Mouse (Mus musculus): ENCODE measurements around the gene Tex45. TPM values are rescaled to one million over a fixed set of nuclear protein-coding genes. Genes with fewer than 3 reads are reported as not detected.

Tex45 gene
- polyA plus RNA-seq, 1 experiment from 2014 or later: not detected

Other genes starting within 250 kb of the Tex45 start
- 60.0 and 65.5 TPM in 2 replicates for gene Insr, start 191.2 kb upstream of the Tex45 start, polyA plus RNA-seq (2015; fragmentation: Nextera tagmentation; extraction: Ambion mirVana)
- 0.84 and 1.6 TPM in 2 replicates for gene A430078G23Rik, start 117.4 kb upstream of the Tex45 start, polyA plus RNA-seq (2015; fragmentation: Nextera tagmentation; extraction: Ambion mirVana)
- 6.5 and 6.8 TPM in 2 replicates for gene Arhgef18, start 77.9 kb upstream of the Tex45 start, polyA plus RNA-seq (2015; fragmentation: Nextera tagmentation; extraction: Ambion mirVana)
- gene Pex11g, start 3.2 kb upstream of the Tex45 start, polyA plus RNA-seq (2015; fragmentation: Nextera tagmentation; extraction: Ambion mirVana): 5.3 and 6.2 TPM in 2 replicates
- gene Zfp358, start 22.3 kb downstream of the Tex45 start, polyA plus RNA-seq (2015; fragmentation: Nextera tagmentation; extraction: Ambion mirVana): 30.8 and 31.0 TPM in 2 replicates
- 51.9 and 55.0 TPM in 2 replicates for gene Mcoln1, start 29.6 kb downstream of the Tex45 start, polyA plus RNA-seq (2015; fragmentation: Nextera tagmentation; extraction: Ambion mirVana)
- 16.3 and 18.1 TPM in 2 replicates for gene Pnpla6, start 44.5 kb downstream of the Tex45 start, polyA plus RNA-seq (2015; fragmentation: Nextera tagmentation; extraction: Ambion mirVana)
- 4.9 and 5.4 TPM in 2 replicates for gene C330021F23Rik, start 97.1 kb downstream of the Tex45 start, polyA plus RNA-seq (2015; fragmentation: Nextera tagmentation; extraction: Ambion mirVana)
- 2.1 and 2.3 TPM in 2 replicates for gene Camsap3, start 116.4 kb downstream of the Tex45 start, polyA plus RNA-seq (2015; fragmentation: Nextera tagmentation; extraction: Ambion mirVana)
- gene Xab2, start 150.5 kb downstream of the Tex45 start, polyA plus RNA-seq (2015; fragmentation: Nextera tagmentation; extraction: Ambion mirVana): 35.6 and 36.8 TPM in 2 replicates
- 65.9 and 79.7 TPM in 2 replicates for gene Pet100, start 150.7 kb downstream of the Tex45 start, polyA plus RNA-seq (2015; fragmentation: Nextera tagmentation; extraction: Ambion mirVana)
- 0.17 and 0.34 TPM in 2 replicates for gene Pcp2, start 154.7 kb downstream of the Tex45 start, polyA plus RNA-seq (2015; fragmentation: Nextera tagmentation; extraction: Ambion mirVana)
- 47.3 and 50.4 TPM in 2 replicates for gene Stxbp2, start 160.1 kb downstream of the Tex45 start, polyA plus RNA-seq (2015; fragmentation: Nextera tagmentation; extraction: Ambion mirVana)
- gene Retn, start 184.9 kb downstream of the Tex45 start, polyA plus RNA-seq (2015; fragmentation: Nextera tagmentation; extraction: Ambion mirVana): not detected in 2 replicates
- 0.55 and 0.58 TPM in 2 replicates for gene Mcemp1, start 194.9 kb downstream of the Tex45 start, polyA plus RNA-seq (2015; fragmentation: Nextera tagmentation; extraction: Ambion mirVana)
- gene Fcor, start 201.5 kb downstream of the Tex45 start, polyA plus RNA-seq (2015; fragmentation: Nextera tagmentation; extraction: Ambion mirVana): 4.3 and 4.4 TPM in 2 replicates
- 32.4 and 35.2 TPM in 2 replicates for gene Trappc5, start 205.4 kb downstream of the Tex45 start, polyA plus RNA-seq (2015; fragmentation: Nextera tagmentation; extraction: Ambion mirVana)
- 0.14 and 0.16 TPM in 2 replicates for gene Fcer2a, start 223.3 kb downstream of the Tex45 start, polyA plus RNA-seq (2015; fragmentation: Nextera tagmentation; extraction: Ambion mirVana)
- 2.0 and 2.6 TPM in 2 replicates for gene Clec4g, start 249.8 kb downstream of the Tex45 start, polyA plus RNA-seq (2015; fragmentation: Nextera tagmentation; extraction: Ambion mirVana)